Mouse (Mus musculus) C2C12 (cell line): ENCODE data around the gene Mettl7a1. TPM values are rescaled to one million over a fixed set of nuclear protein-coding genes. Genes with fewer than 3 reads are reported as not detected.

Experiments used
- H3K27me3 ChIP-seq: one replicate; pipeline ENCODE4 v1.6.1; 2011; ENCODE audit not compliant: control insufficient read depth, insufficient read depth, insufficient read length
- H3K36me3 ChIP-seq: one replicate; pipeline ENCODE4 v1.6.1; 2011; ENCODE audit not compliant: control insufficient read depth, insufficient read depth
- H3K4me3 ChIP-seq: one replicate; pipeline ENCODE4 v1.5.1; 2011; ENCODE audit warnings: mild to moderate bottlenecking, control low read depth; ENCODE audit not compliant: poor library complexity, insufficient read depth, severe bottlenecking
- H3K79me2 ChIP-seq: one replicate; pipeline ENCODE4 v1.6.1; 2011; ENCODE audit not compliant: control insufficient read depth, insufficient read depth
- H3K79me3 ChIP-seq: one replicate; pipeline ENCODE4 v1.6.1; 2011; ENCODE audit warnings: low read depth, control low read depth
- H3ac ChIP-seq: one replicate; pipeline ENCODE3; 2011; ENCODE audit warnings: low read depth; ENCODE audit not compliant: control insufficient read depth, insufficient read length
- CEBPB ChIP-seq: IDR thresholded peaks from one replicate; pipeline ENCODE4 v1.6.1; 2011; ENCODE audit warnings: low read depth, mild to moderate bottlenecking, control low read depth, moderate library complexity
- CTCF ChIP-seq: IDR thresholded peaks from one replicate; pipeline ENCODE4 v1.5.1; 2011; ENCODE audit not compliant: control insufficient read depth, insufficient read depth, insufficient read length
- FOSL1 ChIP-seq: IDR thresholded peaks from one replicate; pipeline ENCODE4 v1.8.0; 2011; ENCODE audit warnings: mild to moderate bottlenecking, low read length; ENCODE audit not compliant: poor library complexity, insufficient read depth, severe bottlenecking
- MAX ChIP-seq: IDR thresholded peaks from one replicate; pipeline ENCODE4 v1.6.1; 2011; ENCODE audit warnings: mild to moderate bottlenecking, control low read depth
- MYOD1 ChIP-seq: IDR thresholded peaks from one replicate; pipeline ENCODE4 v1.6.1; 2011; ENCODE audit warnings: low read depth; ENCODE audit not compliant: control insufficient read depth, insufficient read length
- MYOG ChIP-seq: IDR thresholded peaks from one replicate; pipeline ENCODE4 v1.6.1; 2011; ENCODE audit not compliant: control insufficient read depth, insufficient read length; ENCODE audit errors: extremely low read depth
- USF1 ChIP-seq: IDR thresholded peaks from one replicate; pipeline ENCODE4 v1.6.1; 2011; ENCODE audit warnings: low read depth, mild to moderate bottlenecking, control low read depth, moderate library complexity
- polyA plus RNA-seq: library from polyadenylated mRNA; unstranded; fragments of >200 nt; fragmentation: generic; extraction: Trizol; gene quantifications from one replicate; pipeline ENCODE4 v1.2.1, GENCODE M21; 2012; ENCODE audit warnings: missing spikeins

The Mettl7a1 gene
- polyA plus RNA-seq, 1 experiment, result 4.5 TPM

- Histone ChIP-seq H3K4me3 (no peak overlapping the region), H3K79me3 (no peaks in the 10 kb centered on the region), H3K36me3 (no peaks in the 10 kb centered on the region), H3K27me3 (peaks cover 4% of the 10 kb centered on the region), H3ac (no peak overlapping the region), H3K79me2 (no peaks in the 10 kb centered on the region)
- TF ChIP-seq MAX (no peak), MYOG (no peak), CTCF (no peak)
Measured at GRCm38 (mm10) chr15:100288980-100289379, 15.0 kb upstream of the Mettl7a1 start.

- Histone ChIP-seq H3ac (no peak overlapping the region), H3K36me3 (no peaks in the 10 kb centered on the region), H3K4me3 (no peak overlapping the region), H3K27me3 (no peaks in the 10 kb centered on the region), H3K79me2 (no peaks in the 10 kb centered on the region), H3K79me3 (no peaks in the 10 kb centered on the region)
- TF ChIP-seq CEBPB, result no peak
- TF ChIP-seq CTCF, result no peak
Measured at GRCm38 (mm10) chr15:100290858-100291257, 13.1 kb upstream of the Mettl7a1 start.

- TF ChIP-seq CEBPB (no peak), CTCF (no peak), MYOG (no peak), MYOD1 (no peak), MAX (no peak), USF1 (no peak), FOSL1 (no peak)
- no peaks in the 10 kb centered on the region for H3K79me3 ChIP-seq
- no peaks in the 10 kb centered on the region for H3K36me3 ChIP-seq
- H3ac ChIP-seq, result no peak overlapping the region
- H3K4me3 ChIP-seq, result no peak overlapping the region
- H3K27me3 ChIP-seq, result no peaks in the 10 kb centered on the region
- no peaks in the 10 kb centered on the region for H3K79me2 ChIP-seq
Measured at GRCm38 (mm10) chr15:100292326-100292725, 11.6 kb upstream of the Mettl7a1 start.

- no peak for TF ChIP-seq MAX
- no peak for TF ChIP-seq CTCF
- TF ChIP-seq MYOD1, result no peak
- no peak for TF ChIP-seq MYOG
- TF ChIP-seq CEBPB, result no peak
- TF ChIP-seq USF1, result no peak
- TF ChIP-seq FOSL1, result no peak
- Histone ChIP-seq H3ac (no peak overlapping the region), H3K36me3 (no peaks in the 10 kb centered on the region), H3K4me3 (no peak overlapping the region), H3K79me2 (no peaks in the 10 kb centered on the region), H3K79me3 (no peaks in the 10 kb centered on the region), H3K27me3 (no peaks in the 10 kb centered on the region)
Measured at GRCm38 (mm10) chr15:100297856-100298255, 6.1 kb upstream of the Mettl7a1 start.

GRCm38 (mm10) chr15:100300499-100300898 is 3.4 kb upstream of the Mettl7a1 start:
- H3K4me3 ChIP-seq, result no peak overlapping the region
- H3K36me3 ChIP-seq, result no peaks in the 10 kb centered on the region
- H3K27me3 ChIP-seq, result no peaks in the 10 kb centered on the region
- H3K79me2 ChIP-seq, result no peaks in the 10 kb centered on the region
- H3ac ChIP-seq, result no peak overlapping the region
- TF ChIP-seq CTCF (no peak), FOSL1 (no peak), MYOG (no peak), MYOD1 (no peak), MAX (no peak), CEBPB (no peak), USF1 (no peak)
- no peaks in the 10 kb centered on the region for H3K79me3 ChIP-seq

GRCm38 (mm10) chr15:100301556-100301955 is 2.4 kb upstream of the Mettl7a1 start:
- no peaks in the 10 kb centered on the region for H3K79me3 ChIP-seq
- no peaks in the 10 kb centered on the region for H3K79me2 ChIP-seq
- H3K27me3 ChIP-seq, result no peaks in the 10 kb centered on the region
- no peaks in the 10 kb centered on the region for H3K36me3 ChIP-seq
- H3ac ChIP-seq, result no peak overlapping the region
- no peak overlapping the region for H3K4me3 ChIP-seq
- no peak for TF ChIP-seq MYOD1

- TF ChIP-seq MYOD1, result no peak
- no peak for TF ChIP-seq FOSL1
- Histone ChIP-seq H3K4me3 (no peak overlapping the region), H3K79me2 (no peaks in the 10 kb centered on the region), H3K36me3 (no peaks in the 10 kb centered on the region), H3K27me3 (no peaks in the 10 kb centered on the region), H3ac (no peak overlapping the region), H3K79me3 (no peaks in the 10 kb centered on the region)
Measured at GRCm38 (mm10) chr15:100303428-100304018, 417 bp upstream of the Mettl7a1 start.
